Mouse (Mus musculus) embryo, embryonic 9.5 days (tissue): ENCODE measurements around the gene Rnf217.

Experiments
- DNase-seq: peaks from one replicate; pipeline ENCODE4 v3.0.0-alpha.2; 2017; ENCODE audit errors: extremely low spot score

The Rnf217 gene

DNA sequence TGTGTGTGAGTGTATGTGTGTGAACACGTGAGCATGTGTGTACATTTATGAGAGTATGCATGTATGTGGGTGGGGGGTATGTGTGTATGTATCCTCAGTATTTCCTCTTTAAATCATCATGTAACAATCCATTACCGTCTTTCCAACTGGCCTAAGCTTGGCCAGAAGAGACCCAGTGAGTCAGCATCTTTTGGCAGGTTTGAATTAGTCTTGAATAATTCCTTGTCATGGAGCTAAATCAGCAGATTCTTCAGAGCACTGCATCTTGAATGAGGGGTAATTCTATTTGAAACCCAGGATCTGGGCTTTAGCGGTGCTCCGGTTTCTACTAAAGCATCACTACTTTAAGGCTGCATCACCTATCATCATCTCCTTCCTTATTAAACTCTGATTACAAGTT is 55.7 kb downstream of the Rnf217 start:
- no peak for DNase-seq

- no peak for DNase-seq
Observed at GRCm38 (mm10) chr10:31551850-31552249, 57.1 kb downstream of the Rnf217 start.

- DNase-seq: no peak
Observed at GRCm38 (mm10) chr10:31551362-31551761, 57.6 kb downstream of the Rnf217 start.

- no peak for DNase-seq
Observed at GRCm38 (mm10) chr10:31547156-31547555, 61.8 kb downstream of the Rnf217 start.

DNA sequence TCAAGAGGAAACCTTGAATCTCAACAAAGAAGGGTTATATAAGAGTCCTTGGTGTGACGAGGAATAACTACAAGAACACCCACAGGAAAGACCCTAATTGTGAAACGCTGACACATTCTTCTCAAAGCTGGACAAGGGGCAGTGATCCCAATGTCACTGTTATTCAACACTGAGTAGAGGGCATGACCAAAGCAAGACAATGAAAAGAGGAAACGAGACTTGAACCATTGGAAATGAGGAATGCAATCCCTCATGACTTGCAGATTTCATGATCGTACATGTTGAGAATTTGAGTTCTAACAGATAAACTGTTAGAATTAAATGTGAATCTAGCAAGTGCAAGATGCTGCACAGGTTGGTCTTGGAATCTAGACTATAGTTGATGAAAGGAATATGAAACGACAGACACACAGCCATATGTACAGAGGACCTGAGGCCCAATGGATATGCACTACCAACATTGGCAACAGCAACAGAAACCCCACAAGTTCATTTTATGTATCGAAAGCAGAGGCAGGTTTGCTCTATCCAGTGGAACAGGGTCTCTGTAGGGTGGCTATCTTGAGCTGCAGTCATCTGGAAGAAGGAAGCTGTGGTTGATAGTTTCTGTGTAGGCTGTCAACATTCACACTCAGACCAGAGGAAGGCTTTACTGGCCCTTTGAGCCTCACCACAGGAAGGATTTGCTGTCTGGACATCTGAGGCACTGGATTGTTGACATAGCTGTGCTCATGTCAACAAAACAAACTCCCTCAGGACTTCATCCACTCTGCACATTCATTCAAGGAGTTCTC is 64.6 kb downstream of the Rnf217 start:
- peak; percentile 2 for DNase-seq

DNA sequence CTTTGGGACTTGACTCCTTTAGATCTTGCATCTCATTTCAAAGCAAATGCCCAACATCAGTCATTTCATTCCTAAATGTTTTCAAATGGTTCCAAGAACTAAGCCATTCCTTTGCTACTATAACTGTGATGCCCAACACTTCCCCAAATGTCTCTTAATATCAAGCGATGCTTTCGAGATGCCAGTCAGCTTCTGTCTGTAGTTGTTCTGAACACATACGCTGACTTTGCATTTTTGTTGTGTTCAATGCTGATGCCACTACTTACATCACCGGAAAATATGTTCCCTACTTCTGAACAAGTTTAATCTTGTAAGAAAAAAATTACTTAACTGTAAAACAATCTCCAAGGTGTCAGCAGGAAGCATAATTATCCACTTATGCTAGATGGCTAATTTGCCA is 68.5 kb downstream of the Rnf217 start:
- no peak for DNase-seq

DNA sequence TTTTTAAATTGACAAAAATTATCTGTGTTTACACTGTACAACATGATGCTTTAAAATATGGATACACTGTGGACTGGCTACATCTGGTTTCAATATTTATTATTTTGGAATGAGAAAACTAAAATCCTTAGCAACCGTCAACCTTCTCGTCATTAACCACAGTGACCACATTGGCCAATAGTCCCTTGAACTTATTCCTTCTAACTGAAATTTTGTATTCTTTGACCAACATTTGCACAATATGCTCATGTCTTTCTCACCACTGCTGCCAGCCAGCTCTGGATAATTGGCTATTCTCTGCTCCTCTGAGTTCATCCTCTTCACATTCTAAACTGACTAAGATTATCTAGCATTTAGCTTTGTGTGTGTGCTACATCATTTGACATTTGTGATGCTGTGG is 69.6 kb downstream of the Rnf217 start:
- DNase-seq: no peak

DNA sequence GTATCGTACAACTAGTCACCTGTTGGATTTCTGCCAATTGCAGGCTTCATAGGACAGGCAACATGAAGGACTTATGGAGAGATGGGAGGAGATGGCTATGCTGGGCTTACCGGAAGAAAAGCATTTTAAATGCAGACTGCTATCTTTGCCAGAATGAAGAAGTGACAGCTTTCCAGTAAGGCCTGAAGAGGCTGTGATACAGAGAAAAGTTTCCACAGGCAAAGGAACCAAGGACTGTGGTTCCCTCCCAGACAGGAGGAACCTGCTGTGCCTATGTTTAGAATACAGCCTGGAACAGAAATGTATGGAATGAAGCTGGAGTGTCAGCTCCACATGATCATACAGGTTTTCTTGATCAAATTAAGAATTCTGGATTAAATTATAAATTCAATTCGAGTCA is 70.3 kb downstream of the Rnf217 start:
- DNase-seq: no peak

DNA sequence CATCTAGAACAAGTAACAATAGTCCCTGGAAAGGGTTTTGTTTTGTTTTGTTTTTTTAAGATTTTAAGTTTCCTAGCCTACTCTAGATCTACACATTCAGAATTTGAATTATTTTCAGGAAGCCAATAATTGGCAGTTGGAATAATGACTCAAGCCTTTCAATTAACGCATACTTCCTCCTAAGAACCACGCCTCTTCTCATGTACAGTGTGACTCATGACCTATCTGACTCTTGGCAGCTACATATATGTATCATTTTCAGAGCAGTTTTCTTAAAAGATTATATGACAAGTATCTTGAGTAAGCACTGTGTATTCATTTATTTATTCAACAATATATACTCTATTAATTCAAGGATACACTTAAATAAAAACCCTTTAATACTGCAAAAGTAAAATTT is 70.7 kb downstream of the Rnf217 start:
- no peak for DNase-seq

DNA sequence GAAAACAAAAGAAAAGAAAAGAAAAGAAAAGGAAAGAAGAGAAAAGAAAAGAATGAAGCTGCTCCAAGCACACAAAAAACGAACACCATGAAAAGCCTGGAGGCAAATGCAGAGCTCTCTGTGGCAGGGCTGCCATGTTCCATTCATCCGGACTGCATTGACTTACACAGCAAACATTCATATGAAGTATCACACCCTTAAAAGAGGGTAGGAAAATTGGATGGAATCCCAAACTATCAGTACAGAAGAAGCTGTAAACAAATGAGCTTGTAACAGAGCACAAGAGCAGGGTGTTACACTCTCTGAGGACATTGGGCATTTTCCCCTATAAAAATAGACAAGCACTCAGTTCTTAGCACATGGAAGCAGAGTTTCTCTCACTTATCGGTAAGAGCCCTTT is 71.8 kb downstream of the Rnf217 start:
- DNase-seq: no peak

DNA sequence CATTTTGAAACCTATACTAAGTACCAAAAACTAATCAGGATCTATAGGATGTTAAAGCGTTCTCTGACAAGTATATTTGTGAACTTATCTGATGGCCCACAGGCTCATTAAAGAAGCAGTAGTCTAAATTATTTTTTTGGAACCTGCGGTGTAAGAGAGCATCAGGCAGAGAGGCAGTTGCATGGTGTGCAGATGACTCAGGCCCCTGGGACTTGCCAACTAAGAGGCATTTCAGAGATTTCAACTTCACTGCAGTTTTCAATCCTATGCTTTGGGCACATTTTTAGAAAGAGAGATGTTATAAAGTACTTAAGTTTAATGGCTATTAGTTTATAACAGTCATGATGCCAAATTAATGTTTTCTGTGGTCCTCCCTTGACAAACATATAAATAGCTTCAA is 73.9 kb downstream of the Rnf217 start:
- DNase-seq: no peak

GRCm38 (mm10) chr10:31533270-31533826 is 75.6 kb downstream of the Rnf217 start:
- no peak for DNase-seq

DNA sequence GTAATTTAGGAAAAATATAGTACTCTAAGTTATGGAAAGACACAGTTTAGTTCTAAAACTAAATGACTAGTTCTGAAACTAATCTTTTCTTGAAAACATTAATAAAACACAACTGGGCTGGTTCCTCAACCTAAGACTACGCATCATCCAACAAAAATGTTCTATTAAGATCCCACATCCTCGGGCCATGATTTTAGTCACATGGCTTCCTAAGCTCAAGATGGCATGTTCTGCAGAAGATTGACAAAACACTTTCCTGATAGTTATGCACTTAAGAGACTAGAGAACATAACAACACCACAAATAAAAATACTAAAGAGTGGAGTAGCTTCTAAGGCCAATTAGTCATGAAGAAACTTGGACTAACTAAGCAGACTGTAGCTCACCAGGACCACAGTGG is 76.2 kb downstream of the Rnf217 start:
- no peak for DNase-seq

DNA sequence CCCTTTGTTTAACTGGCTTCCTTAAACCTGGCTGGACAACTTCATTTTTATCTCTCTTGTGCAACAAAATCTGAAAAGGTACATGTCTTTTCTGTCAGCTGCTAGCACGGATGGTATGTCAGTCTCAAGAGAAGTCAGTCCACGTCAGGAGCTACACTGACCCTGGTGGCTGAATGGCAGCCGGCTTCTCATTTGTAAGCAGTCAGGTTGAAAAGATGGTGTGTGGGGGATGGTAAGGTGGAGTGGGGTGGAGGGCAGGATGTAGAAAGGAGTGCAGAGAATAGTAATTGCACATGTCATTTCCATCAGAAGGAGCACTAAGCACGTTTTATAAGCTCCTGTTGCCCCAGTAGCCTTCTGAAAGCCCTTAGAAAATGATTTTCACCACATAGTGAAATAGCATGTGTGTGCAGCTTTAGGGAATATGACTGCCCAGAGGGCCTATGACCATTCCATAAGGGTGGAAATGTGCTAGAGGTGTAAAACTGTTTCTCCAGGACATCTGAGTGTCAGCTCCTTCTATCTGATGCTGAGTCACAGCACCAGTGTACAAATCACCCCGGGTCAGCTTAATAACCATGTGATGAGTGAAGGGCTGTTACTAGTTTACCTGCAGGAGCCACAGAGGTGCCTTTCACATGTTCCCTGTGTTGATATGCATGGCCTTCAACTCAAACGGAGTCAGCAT is 80.5 kb downstream of the Rnf217 start:
- DNase-seq: no peak

GRCm38 (mm10) chr10:31525705-31526104 is 83.3 kb downstream of the Rnf217 start:
- DNase-seq: no peak

- no peak for DNase-seq
Observed at GRCm38 (mm10) chr10:31519420-31519819, 89.6 kb downstream of the Rnf217 start.

DNA sequence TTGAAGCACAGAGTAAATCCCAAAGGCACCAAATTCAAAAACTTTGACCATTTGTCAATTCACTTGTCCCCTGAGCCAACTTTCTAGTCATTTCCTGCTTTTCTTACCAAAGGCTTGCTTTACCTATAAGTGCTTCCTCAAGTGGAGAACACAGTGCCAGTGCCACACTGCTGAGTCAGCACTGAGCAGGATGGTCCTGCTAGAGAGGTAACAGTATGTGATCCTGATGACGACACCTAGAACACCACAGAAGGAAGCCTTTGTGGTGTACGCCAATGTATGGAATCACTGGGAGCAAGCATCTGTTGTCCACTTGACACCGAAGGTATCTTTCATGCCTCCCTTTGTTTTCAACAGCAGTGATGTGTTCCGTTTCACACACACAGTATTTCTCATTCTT is 90.8 kb downstream of the Rnf217 start:
- DNase-seq: no peak

- no peak for DNase-seq
Observed at GRCm38 (mm10) chr10:31517192-31517591, 91.8 kb downstream of the Rnf217 start.

GRCm38 (mm10) chr10:31515897-31516296 is 93.1 kb downstream of the Rnf217 start:
- peak; percentile 11 for DNase-seq

- no peak for DNase-seq
Observed at GRCm38 (mm10) chr10:31504134-31504551, 104.8 kb downstream of the Rnf217 start.

DNA sequence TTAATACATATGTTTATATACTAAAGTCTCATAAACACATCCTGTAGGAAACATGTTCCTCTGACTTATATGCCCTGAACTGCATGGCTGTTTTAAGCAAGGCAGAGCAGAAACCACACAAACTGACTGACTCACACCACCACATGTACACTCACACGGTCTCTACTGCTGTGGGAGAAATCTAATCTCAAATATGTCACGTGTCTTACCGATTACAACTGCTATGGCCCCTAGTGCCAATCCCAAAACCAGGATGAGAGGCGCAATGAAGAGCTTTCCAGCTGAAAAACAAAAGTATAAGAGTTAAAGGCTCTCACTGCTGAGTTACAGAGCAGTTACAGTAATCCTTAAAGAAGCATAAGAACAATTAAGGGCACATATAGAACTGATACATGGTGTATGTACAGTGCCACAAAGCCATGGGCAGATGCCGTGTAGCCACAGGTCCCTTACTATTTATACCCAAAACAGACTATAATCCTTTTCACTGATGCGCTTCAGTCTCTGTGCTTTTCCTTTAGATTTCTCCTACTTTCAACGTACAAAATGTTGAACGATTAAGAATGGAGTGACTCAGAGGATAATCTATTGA is 105.3 kb downstream of the Rnf217 start:
- no peak for DNase-seq

GRCm38 (mm10) chr10:31501644-31502043 is 107.3 kb downstream of the Rnf217 start:
- DNase-seq: no peak

GRCm38 (mm10) chr10:31496931-31497330 is 112.1 kb downstream of the Rnf217 start:
- no peak for DNase-seq
